Mouse (Mus musculus) embryonic fibroblast, embryonic 13.5 days (primary cell): ENCODE data around the gene Poglut1.

Experiments
- CTCF ChIP-seq: IDR thresholded peaks from 2 replicates; pipeline ENCODE4 v1.5.1; 2011; ENCODE audit warnings: mild to moderate bottlenecking, control low read depth, low read length, moderate library complexity, borderline replicate concordance; ENCODE audit not compliant: insufficient read depth
- POLR2A ChIP-seq: IDR thresholded peaks from 2 replicates; pipeline ENCODE4 v1.6.1; 2011; ENCODE audit warnings: low read depth, mild to moderate bottlenecking, control low read depth, low read length, moderate library complexity

DNA sequence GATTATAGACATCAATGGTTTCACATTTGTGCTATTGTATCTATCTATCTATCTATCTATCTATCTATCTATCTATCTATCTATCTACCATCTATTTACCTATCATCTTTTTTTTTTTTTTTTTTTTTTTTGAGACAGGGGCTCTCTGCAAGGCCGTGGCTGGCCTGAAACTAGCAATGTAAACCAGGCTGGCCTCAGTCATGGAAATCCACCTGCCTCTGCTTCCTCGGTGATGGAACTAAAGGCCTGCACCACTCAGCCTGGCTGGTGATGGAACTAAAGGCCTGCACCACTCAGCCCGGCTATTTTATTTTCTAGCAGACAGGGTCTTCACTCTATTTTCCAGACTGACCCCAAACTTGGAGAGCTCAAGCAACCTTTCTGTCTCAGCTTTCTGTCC is 71.8 kb downstream of the Poglut1 start:
- no peak for TF ChIP-seq CTCF
- TF ChIP-seq POLR2A: no peak
